ENCODE assay signal across 21 mouse cellular contexts in genomic region chr15:62139859-62140258, GRCm38 (mm10).
DNase-seq lines count a peak whose midpoint lies in the region; ATAC-seq and TF ChIP-seq lines count a peak whose summit lies in the region.
"Had no signal": no experiment of that assay in that cellular context is flagged by ENCODE, and none has a peak within 500 bp of the region (broad histone marks: within the 10 kb centered on the region; RNA-seq: fewer than 3 reads in every experiment).

No protein-coding gene starts in this region.

- 64% methylated on average over 4 of the region's 4 CpGs for WGBS in heart, postnatal 0 days
- 76% methylated on average over 4 of the region's 4 CpGs for WGBS in midbrain, embryonic 10.5 days
- WGBS in midbrain, embryonic 14.5 days = 54% methylated on average over 4 of the region's 4 CpGs
- 69% methylated on average over 4 of the region's 4 CpGs for WGBS in forebrain, embryonic 14.5 days

- H3K9me3 ChIP-seq in heart, postnatal 0 days (replicated peaks; ENCODE audit: control insufficient read depth, low read length) = no peaks in the 10 kb centered on the region
- H3K9me3 ChIP-seq in midbrain, embryonic 10.5 days (replicated peaks) = no peaks in the 10 kb centered on the region
- H3K9me3 ChIP-seq in midbrain, embryonic 14.5 days (ENCODE audit: control insufficient read depth, low read length) = no peaks in the 10 kb centered on the region
- no peaks in the 10 kb centered on the region for H3K9me3 ChIP-seq in forebrain, embryonic 14.5 days (replicated peaks; ENCODE audit: control insufficient read depth, low read length)
- H3K9me3 ChIP-seq: forebrain, embryonic 12.5 days; hindbrain, embryonic 13.5 days; limb, embryonic 12.5 days; midbrain, embryonic 13.5 days; stomach, embryonic 15.5 days had no signal

- H3ac ChIP-seq in myocyte (ENCODE audit: control insufficient read depth, insufficient read length) = no peak overlapping the region

- no peak for TF ChIP-seq POLR2A in myocyte (IDR thresholded peaks at IDR 0.05; ENCODE audit: insufficient read length, low read depth)

- no peak overlapping the region for H3K4me2 ChIP-seq in heart, postnatal 0 days (ENCODE audit: low read depth, low read length)
- H3K4me2 ChIP-seq in midbrain, embryonic 14.5 days (ENCODE audit: low read length) = no peak overlapping the region
- H3K4me2 ChIP-seq in myocyte (ENCODE audit: low read depth) = peak overlapping the region; percentile 51
- no peak overlapping the region for H3K4me2 ChIP-seq in forebrain, embryonic 14.5 days (ENCODE audit: low read length)
- H3K4me2 ChIP-seq: forebrain, embryonic 12.5 days; hindbrain, embryonic 13.5 days; limb, embryonic 12.5 days; midbrain, embryonic 13.5 days; stomach, embryonic 15.5 days had no signal

- no peak overlapping the region for H3K4me3 ChIP-seq in heart, postnatal 0 days (ENCODE audit: low read depth, low read length)
- no peak overlapping the region for H3K4me3 ChIP-seq in midbrain, embryonic 10.5 days
- H3K4me3 ChIP-seq in midbrain, embryonic 14.5 days (replicated peaks; ENCODE audit: low read depth, low read length) = no peak overlapping the region
- no peak overlapping the region for H3K4me3 ChIP-seq in myocyte
- H3K4me3 ChIP-seq in forebrain, embryonic 14.5 days (ENCODE audit: low read depth, low read length) = no peak overlapping the region
- H3K4me3 ChIP-seq: erythroblast, embryonic 14.5 days; forebrain, embryonic 12.5 days; hindbrain, embryonic 13.5 days; layer of hippocampus, adult 2 months; limb, embryonic 12.5 days; midbrain, embryonic 13.5 days; stomach, embryonic 15.5 days had no signal

- H3K4me1 ChIP-seq in heart, postnatal 0 days (ENCODE audit: control insufficient read depth, insufficient read depth) = no peaks in the 10 kb centered on the region; the same call in 1 of the 2 replicates
- H3K4me1 ChIP-seq in midbrain, embryonic 10.5 days = peaks cover 13% of the 10 kb centered on the region; the same call in 1 of the 2 replicates
- no peaks in the 10 kb centered on the region for H3K4me1 ChIP-seq in midbrain, embryonic 14.5 days (ENCODE audit: control insufficient read depth, insufficient read depth, low read length)
- H3K4me1 ChIP-seq in forebrain, embryonic 14.5 days (ENCODE audit: control insufficient read depth, insufficient read depth, low read length) = 0 out of 2 replicates have a peak, but pooled peaks cover 3% of the 10 kb centered on the region
- H3K4me1 ChIP-seq: forebrain, embryonic 12.5 days; midbrain, embryonic 13.5 days had no signal

- peak; percentile 53 for ATAC-seq in frontal cortex, adult (ENCODE audit: low TSS enrichment)
- no peak for ATAC-seq in heart, postnatal 0 days (ENCODE audit: insufficient read depth, low read depth)
- no peak for ATAC-seq in midbrain, embryonic 14.5 days (ENCODE audit: low FRiP score, low TSS enrichment)
- ATAC-seq in forebrain, embryonic 14.5 days = no peak
- ATAC-seq: midbrain, embryonic 13.5 days had no signal

- H3K9ac ChIP-seq in heart, postnatal 0 days (replicated peaks; ENCODE audit: low read depth, low read length) = no peak overlapping the region
- H3K9ac ChIP-seq in midbrain, embryonic 14.5 days (replicated peaks; ENCODE audit: low read length) = no peak overlapping the region
- no peak overlapping the region for H3K9ac ChIP-seq in forebrain, embryonic 14.5 days (ENCODE audit: low read length)
- H3K9ac ChIP-seq: forebrain, embryonic 12.5 days; hindbrain, embryonic 13.5 days; limb, embryonic 12.5 days; midbrain, embryonic 13.5 days; stomach, embryonic 15.5 days had no signal

- no peaks in the 10 kb centered on the region for H3K36me3 ChIP-seq in heart, postnatal 0 days (replicated peaks; ENCODE audit: control insufficient read depth, insufficient read depth, low read length)
- no peaks in the 10 kb centered on the region for H3K36me3 ChIP-seq in midbrain, embryonic 10.5 days
- no peaks in the 10 kb centered on the region for H3K36me3 ChIP-seq in midbrain, embryonic 14.5 days (ENCODE audit: control insufficient read depth, insufficient read depth, low read length)
- peaks cover 9% of the 10 kb centered on the region for H3K36me3 ChIP-seq in myocyte (ENCODE audit: control insufficient read depth, insufficient read depth)
- no peaks in the 10 kb centered on the region for H3K36me3 ChIP-seq in forebrain, embryonic 14.5 days (ENCODE audit: control insufficient read depth, insufficient read depth, low read length)
- H3K36me3 ChIP-seq: forebrain, embryonic 12.5 days; hindbrain, embryonic 13.5 days; limb, embryonic 12.5 days; midbrain, embryonic 13.5 days; stomach, embryonic 15.5 days had no signal

- intact Hi-C loops in heart, postnatal 36 days (cut with DNase I) = loop anchor here (5.0 kb wide), 1 partner anchor 88 kb away; no protein-coding TSS in a partner anchor

- H3K79me2 ChIP-seq in myocyte (ENCODE audit: control insufficient read depth, insufficient read depth) = peaks cover 71% of the 10 kb centered on the region

- no peak for TF ChIP-seq CTCF in heart, postnatal 0 days (IDR thresholded peaks at IDR 0.05; ENCODE audit: low read depth)

- DNase-seq in frontal cortex, postnatal 36 days (ENCODE audit: low spot score in 2 of 2) = no peak
- no peak for DNase-seq in heart, postnatal 0 days (ENCODE audit: low spot score)
- DNase-seq in heart, postnatal 36 days = no peak
- DNase-seq in midbrain, embryonic 10.5 days (ENCODE audit: low spot score) = no peak
- no peak for DNase-seq in midbrain, embryonic 14.5 days
- no peak for DNase-seq in forebrain, embryonic 14.5 days (ENCODE audit: low spot score)
- DNase-seq: cerebellum, postnatal 10 days; gastrocnemius, postnatal 36 days; layer of hippocampus, postnatal 36 days; lung, adult 2 months; right cerebral cortex, postnatal 4 days; thymus, postnatal 25 days had no signal

- H3K27me3 ChIP-seq in heart, postnatal 0 days (ENCODE audit: control insufficient read depth, insufficient read depth, low read length) = no peaks in the 10 kb centered on the region
- H3K27me3 ChIP-seq in midbrain, embryonic 10.5 days (ENCODE audit: low read depth, poor library complexity, severe bottlenecking) = no peaks in the 10 kb centered on the region
- no peaks in the 10 kb centered on the region for H3K27me3 ChIP-seq in midbrain, embryonic 14.5 days (ENCODE audit: control insufficient read depth, insufficient read depth, low read length)
- H3K27me3 ChIP-seq in myocyte (ENCODE audit: control insufficient read depth, insufficient read depth, insufficient read length) = no peaks in the 10 kb centered on the region
- no peaks in the 10 kb centered on the region for H3K27me3 ChIP-seq in forebrain, embryonic 14.5 days (replicated peaks; ENCODE audit: control insufficient read depth, insufficient read depth, low read length)
- H3K27me3 ChIP-seq: forebrain, embryonic 12.5 days; hindbrain, embryonic 13.5 days; limb, embryonic 12.5 days; midbrain, embryonic 13.5 days; stomach, embryonic 15.5 days had no signal

- H3K27ac ChIP-seq in heart, postnatal 0 days (ENCODE audit: low read depth) = peak overlapping the region; percentile 40
- 0 out of 2 replicates have a peak overlapping the region, but pooled peaks have one; percentile 3 for H3K27ac ChIP-seq in midbrain, embryonic 10.5 days (replicated peaks)
- no peak overlapping the region for H3K27ac ChIP-seq in midbrain, embryonic 14.5 days (replicated peaks; ENCODE audit: low read depth, low read length)
- no peak overlapping the region for H3K27ac ChIP-seq in forebrain, embryonic 14.5 days (ENCODE audit: low read depth, low read length)
- H3K27ac ChIP-seq: forebrain, embryonic 12.5 days; hindbrain, embryonic 13.5 days; layer of hippocampus, adult 2 months; limb, embryonic 12.5 days; midbrain, embryonic 13.5 days; stomach, embryonic 15.5 days had no signal

- TF ChIP-seq EP300 in heart, postnatal 0 days (IDR thresholded peaks at IDR 0.05; ENCODE audit: low read depth) = no peak

TF ChIP-seq in myocyte, 11 proteins besides CTCF, POLR2A, EP300 and RAD21:
- TF ChIP-seq USF1 (IDR thresholded peaks at IDR 0.05; ENCODE audit: low read depth) = no peak
- no peak for TF ChIP-seq MAX (IDR thresholded peaks at IDR 0.05; ENCODE audit: low read depth)
- no peak for TF ChIP-seq E2F4 (IDR thresholded peaks at IDR 0.05; ENCODE audit: insufficient read depth)
- no peak for TF ChIP-seq CEBPB (IDR thresholded peaks at IDR 0.05; ENCODE audit: insufficient read depth, poor library complexity, severe bottlenecking)
- TF ChIP-seq MYOG (IDR thresholded peaks at IDR 0.05; ENCODE audit: control insufficient read depth in 1 of 3, insufficient read depth in 1 of 3, insufficient read length in 2 of 3, low read depth in 2 of 3) = peak; percentile 16 to 89 (median 68)
- no peak for TF ChIP-seq POLR2AphosphoS2 (IDR thresholded peaks at IDR 0.05; ENCODE audit: insufficient read length, low read depth)
- no peak for TF ChIP-seq SRF (IDR thresholded peaks at IDR 0.05; ENCODE audit: control insufficient read depth, insufficient read length, low read depth)
- TF ChIP-seq TCF3 (IDR thresholded peaks at IDR 0.05; ENCODE audit: insufficient read length, low read depth) = peak; percentile 72
- TF ChIP-seq REST (IDR thresholded peaks at IDR 0.05; ENCODE audit: insufficient read depth, insufficient read length) = no peak
- peak; percentile 76 to 98 (median 97) for TF ChIP-seq MYOD1 (IDR thresholded peaks at IDR 0.05; ENCODE audit: control insufficient read depth in 1 of 3, insufficient read length in 2 of 3, low read depth in 2 of 3)
- TF ChIP-seq TCF12 (IDR thresholded peaks at IDR 0.05; ENCODE audit: insufficient read depth, poor library complexity, severe bottlenecking) = no peak

Comparison
In these comparisons a context has a peak if more than half of its experiments do, and no peak if none do; other contexts are left out.
1. H3K27ac ChIP-seq: peak in heart, postnatal 0 days (single experiment) and midbrain, embryonic 10.5 days (single experiment); none in midbrain, embryonic 14.5 days (single experiment) and forebrain, embryonic 14.5 days (single experiment).